Mouse (Mus musculus): ENCODE measurements at regions not wholly inside any gene's neighbourhood (a gene's known extent, or its start where the extent isn't known, plus 50 kb on each side); places are given as distances from the start of the nearest gene placed in this dataset.
A peak's percentile ranks its signal among the peaks of the same experiment; 100 is the strongest.

DNA sequence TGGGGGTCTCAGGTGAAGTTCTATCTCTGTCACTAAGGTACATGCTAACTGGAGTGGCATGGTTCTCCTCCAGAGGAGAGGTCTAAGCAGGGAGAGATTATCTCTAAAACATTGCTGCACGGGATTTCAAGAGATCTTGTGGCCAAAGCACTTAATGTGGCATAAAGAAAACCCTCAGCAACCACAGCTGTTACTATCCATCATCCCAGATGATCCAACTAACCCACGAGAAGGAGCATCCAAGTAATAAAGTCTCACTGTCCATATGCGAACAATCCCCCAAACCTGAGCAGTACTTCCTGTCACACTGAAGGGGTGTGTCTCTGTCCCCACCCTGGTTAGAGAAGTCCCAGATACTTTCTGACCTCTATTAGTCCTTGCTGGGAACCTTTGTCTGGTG, 363.9 kb downstream of the En1 start:
- no peak for DNase-seq (ENCODE audit: low read depth)
- TF ChIP-seq POLR2A (IDR thresholded peaks at IDR 0.05; ENCODE audit: borderline replicate concordance, extremely low read depth, insufficient read depth, insufficient read length, poor library complexity, severe bottlenecking) (no peak), CTCF (IDR thresholded peaks at IDR 0.05; ENCODE audit: borderline replicate concordance, extremely low read depth, insufficient read depth, insufficient read length) (no peak)

DNA sequence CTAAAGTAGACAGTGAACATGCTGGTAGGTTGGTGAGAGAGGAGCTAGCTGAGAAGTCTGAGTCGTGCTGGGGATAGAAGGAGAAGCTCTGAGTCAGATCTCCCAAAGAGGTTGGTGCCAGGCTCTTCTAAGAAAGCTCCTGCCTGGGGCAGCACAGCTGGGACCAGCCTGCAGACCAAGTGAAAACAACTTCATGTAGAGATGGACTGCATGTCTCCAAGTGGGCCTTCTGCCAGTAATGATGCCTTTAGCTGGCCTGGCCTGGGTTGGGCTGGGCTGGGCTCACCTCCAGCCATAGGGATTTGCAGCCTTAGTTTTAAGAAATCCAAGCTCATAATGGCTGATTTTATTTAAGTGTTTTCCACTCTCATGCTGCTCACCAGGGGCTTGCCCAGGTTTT, 357.7 kb downstream of the Insig2 start:
- no peak for TF ChIP-seq CTCF (IDR thresholded peaks at IDR 0.05; ENCODE audit: borderline replicate concordance, extremely low read depth, insufficient read depth, insufficient read length)
- no peak for TF ChIP-seq POLR2A (IDR thresholded peaks at IDR 0.05; ENCODE audit: borderline replicate concordance, extremely low read depth, insufficient read depth, insufficient read length, poor library complexity, severe bottlenecking)
- DNase-seq (ENCODE audit: low read depth): peak; percentile 8

DNA sequence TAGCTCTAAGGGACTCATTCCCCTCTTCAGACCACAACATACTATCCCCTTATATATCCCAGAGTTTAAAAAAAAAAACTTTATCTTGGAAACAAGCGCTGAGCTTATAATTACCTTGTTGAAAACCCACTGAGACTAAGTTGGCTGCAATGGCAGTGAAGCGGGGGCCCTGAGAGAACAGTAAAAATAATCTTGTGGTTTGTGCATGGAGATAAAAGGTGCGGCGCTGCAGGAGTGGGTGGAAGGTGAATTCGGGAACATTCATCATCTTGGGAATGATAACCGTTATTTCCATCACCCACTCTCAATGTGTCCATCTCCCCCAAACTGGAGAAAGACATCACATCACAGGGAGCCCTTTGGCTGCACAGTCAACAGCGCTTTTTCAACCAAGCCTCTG, 327.9 kb downstream of the Insig2 start:
- DNase-seq (ENCODE audit: low read depth): no peak
- TF ChIP-seq POLR2A (IDR thresholded peaks at IDR 0.05; ENCODE audit: borderline replicate concordance, extremely low read depth, insufficient read depth, insufficient read length, poor library complexity, severe bottlenecking): no peak
- no peak for TF ChIP-seq CTCF (IDR thresholded peaks at IDR 0.05; ENCODE audit: borderline replicate concordance, extremely low read depth, insufficient read depth, insufficient read length)

DNA sequence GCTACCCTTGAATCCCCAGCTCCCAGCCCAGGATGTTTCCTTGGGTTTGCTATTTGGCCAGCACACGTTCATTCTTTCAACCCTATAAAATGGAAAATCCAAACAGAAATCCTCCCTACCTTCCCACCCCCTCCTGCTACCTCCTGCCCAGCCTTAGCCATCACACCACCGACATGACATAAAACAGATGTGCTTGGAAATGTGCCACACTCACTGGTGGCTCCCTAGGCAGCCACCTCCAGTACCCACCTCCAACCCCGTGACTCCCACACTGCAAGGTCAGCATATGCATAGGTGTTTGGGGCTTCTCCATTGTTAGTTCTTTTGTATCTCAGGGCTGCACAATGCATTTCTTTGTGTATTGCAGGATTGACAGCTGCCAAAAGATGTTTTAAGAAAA, 327.2 kb downstream of the Insig2 start:
- DNase-seq (ENCODE audit: low read depth): no peak
- no peak for TF ChIP-seq CTCF (IDR thresholded peaks at IDR 0.05; ENCODE audit: borderline replicate concordance, extremely low read depth, insufficient read depth, insufficient read length)
- no peak for TF ChIP-seq POLR2A (IDR thresholded peaks at IDR 0.05; ENCODE audit: borderline replicate concordance, extremely low read depth, insufficient read depth, insufficient read length, poor library complexity, severe bottlenecking)

DNA sequence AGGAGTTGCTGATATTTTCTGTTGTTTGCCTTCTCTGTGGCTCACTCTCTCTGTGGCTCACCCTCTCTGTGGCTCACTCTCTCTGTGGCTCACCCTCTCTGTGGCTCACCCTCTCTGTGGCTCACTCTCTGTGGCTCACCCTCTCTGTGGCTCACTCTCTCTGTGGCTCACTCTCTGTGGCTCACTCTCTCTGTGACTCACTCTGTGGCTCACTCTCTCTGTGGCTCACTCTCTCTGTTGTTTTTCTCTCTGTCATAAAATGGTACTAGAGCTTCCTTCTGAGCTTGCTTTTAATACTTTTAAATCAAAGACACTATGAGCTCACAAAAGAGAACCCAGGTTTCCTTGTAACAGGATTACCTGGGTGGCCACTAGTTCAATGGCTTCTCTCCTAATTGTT, 320.3 kb downstream of the Insig2 start:
- no peak for DNase-seq (ENCODE audit: low read depth)
- TF ChIP-seq CTCF (IDR thresholded peaks at IDR 0.05; ENCODE audit: borderline replicate concordance, extremely low read depth, insufficient read depth, insufficient read length) (no peak), POLR2A (IDR thresholded peaks at IDR 0.05; ENCODE audit: borderline replicate concordance, extremely low read depth, insufficient read depth, insufficient read length, poor library complexity, severe bottlenecking) (no peak)

DNA sequence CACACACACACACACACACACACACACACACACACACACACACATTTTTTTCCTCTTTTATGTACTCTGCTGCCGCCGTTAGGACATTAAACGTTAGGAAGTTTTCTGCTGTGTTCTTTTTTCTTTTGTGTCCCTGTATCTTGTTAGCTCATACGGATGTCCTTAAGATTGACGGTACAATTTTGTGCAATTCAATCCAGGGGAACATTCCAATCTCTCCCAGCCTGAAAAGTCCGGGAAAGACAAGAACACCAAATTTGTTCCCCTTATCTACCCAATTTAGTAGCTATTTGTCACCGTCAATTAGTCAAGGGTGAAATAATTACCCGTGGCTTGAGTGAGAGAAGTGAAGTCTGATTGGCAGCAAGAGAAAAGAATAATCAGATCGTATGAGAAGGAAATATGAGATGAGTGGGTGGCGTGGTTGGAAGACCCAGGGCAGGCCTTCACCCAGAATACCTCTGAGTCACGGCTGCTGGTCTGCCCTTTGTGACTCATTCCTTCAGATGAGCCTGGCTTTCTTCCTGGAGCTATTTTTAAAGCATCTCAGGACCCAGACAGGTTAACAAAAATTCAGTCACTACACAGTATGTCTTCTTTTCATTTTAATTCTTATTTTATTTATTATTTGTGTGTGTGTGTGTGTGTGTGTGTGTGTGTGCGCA, 318.4 kb downstream of the Insig2 start:
- peak; percentile 13 for DNase-seq (ENCODE audit: low read depth)
- no peak for TF ChIP-seq CTCF (IDR thresholded peaks at IDR 0.05; ENCODE audit: borderline replicate concordance, extremely low read depth, insufficient read depth, insufficient read length)
- no peak for TF ChIP-seq POLR2A (IDR thresholded peaks at IDR 0.05; ENCODE audit: borderline replicate concordance, extremely low read depth, insufficient read depth, insufficient read length, poor library complexity, severe bottlenecking)

DNA sequence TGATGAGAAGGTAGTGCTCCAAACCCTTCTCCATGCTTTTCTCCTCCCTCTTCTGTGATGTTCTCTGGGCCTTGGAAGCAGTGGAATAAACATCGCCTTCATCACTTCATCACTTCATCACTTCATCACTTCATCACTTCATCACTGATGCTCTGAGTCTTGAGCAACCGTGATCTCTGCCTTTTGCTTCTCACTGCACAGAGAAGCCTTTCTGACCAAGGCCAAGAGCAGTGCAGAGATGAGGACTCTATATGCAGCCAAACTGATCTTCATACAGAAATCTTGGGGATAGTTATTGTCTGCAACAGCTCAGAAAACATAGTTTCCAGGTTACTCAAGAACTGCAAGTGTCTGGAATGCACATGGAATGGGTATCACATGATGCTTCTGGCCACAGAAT, 303.0 kb downstream of the Insig2 start:
- TF ChIP-seq POLR2A (IDR thresholded peaks at IDR 0.05; ENCODE audit: borderline replicate concordance, extremely low read depth, insufficient read depth, insufficient read length, poor library complexity, severe bottlenecking) (no peak), CTCF (IDR thresholded peaks at IDR 0.05; ENCODE audit: borderline replicate concordance, extremely low read depth, insufficient read depth, insufficient read length) (no peak)

DNA sequence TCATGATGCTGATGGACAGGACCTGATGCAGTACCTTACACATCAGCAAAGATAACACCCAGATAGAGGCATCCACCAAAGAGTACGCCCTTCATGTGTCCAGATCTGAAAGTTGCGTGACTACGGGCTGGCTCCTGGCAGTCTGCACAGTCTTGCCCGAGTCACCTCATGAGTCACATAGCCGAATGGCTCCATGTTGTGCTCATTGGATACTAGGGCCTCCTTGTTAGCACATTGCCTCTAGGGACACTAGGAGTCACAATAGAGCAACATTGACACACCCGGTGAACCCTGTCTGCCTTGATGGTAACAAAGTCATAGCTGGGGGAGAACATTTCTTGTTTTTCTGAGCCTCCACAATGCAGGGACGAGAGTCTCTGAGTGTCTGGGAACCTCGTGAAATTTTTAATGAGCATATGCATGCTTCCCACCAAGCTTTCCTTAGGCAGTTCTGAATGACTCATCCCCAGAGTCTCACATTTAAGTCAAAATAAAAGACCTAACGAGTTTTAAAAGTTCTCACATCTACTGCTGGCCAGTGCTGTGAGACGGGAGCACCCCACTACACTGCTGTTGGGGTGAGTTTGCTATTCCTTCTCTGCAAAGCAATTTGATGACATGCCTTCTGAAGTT, 297.5 kb downstream of the Insig2 start:
- TF ChIP-seq POLR2A (IDR thresholded peaks at IDR 0.05; ENCODE audit: borderline replicate concordance, extremely low read depth, insufficient read depth, insufficient read length, poor library complexity, severe bottlenecking): no peak
- no peak for TF ChIP-seq CTCF (IDR thresholded peaks at IDR 0.05; ENCODE audit: borderline replicate concordance, extremely low read depth, insufficient read depth, insufficient read length)
- no peak for DNase-seq (ENCODE audit: low read depth)

More for the DNA sequence above, 303.0 kb downstream of the Insig2 start:
- no peak for DNase-seq (ENCODE audit: low read depth)

DNA sequence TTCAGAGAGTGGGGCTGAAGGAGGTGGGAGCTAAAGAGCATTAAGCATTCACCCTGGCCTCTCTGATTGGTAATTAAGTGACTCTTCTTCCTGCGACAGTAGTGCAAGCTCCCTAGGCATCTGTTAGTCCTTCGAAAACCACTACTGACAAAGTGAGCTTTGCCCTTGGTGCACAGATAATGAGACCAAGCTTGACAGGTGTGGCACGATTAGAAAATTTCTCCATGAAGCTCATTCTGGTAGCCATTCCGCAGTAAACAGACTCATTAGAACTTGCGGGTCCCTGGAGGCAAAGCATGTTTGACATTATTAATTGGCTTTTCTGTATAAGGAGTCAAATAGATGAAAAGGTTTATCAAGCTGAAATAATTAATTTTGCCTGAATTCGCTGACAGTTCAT, 285.8 kb downstream of the Insig2 start:
- no peak for TF ChIP-seq POLR2A (IDR thresholded peaks at IDR 0.05; ENCODE audit: borderline replicate concordance, extremely low read depth, insufficient read depth, insufficient read length, poor library complexity, severe bottlenecking)
- TF ChIP-seq CTCF (IDR thresholded peaks at IDR 0.05; ENCODE audit: borderline replicate concordance, extremely low read depth, insufficient read depth, insufficient read length): no peak
- peak; percentile 57 for DNase-seq (ENCODE audit: low read depth)

DNA sequence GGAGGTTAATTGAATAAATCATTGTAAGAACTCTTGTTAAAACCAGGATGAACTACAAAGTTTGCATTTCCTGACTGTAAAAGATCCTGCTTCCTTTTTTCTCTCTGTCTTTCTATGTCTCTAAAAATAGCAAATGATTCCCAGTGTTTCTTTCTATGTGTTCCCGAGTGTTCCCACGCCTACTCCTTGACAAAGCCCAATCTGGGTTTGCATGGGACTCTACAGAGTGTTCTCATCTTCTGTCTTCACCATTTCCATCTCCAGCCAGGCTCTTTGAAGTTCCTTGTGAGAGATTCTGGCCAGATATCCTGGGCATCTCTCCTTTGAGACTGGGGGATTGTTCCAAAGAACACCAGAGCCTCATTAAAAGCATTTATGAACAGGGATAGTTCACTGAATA, 285.0 kb downstream of the Insig2 start:
- DNase-seq (ENCODE audit: low read depth): peak; percentile 56
- TF ChIP-seq POLR2A (IDR thresholded peaks at IDR 0.05; ENCODE audit: borderline replicate concordance, extremely low read depth, insufficient read depth, insufficient read length, poor library complexity, severe bottlenecking) (no peak), CTCF (IDR thresholded peaks at IDR 0.05; ENCODE audit: borderline replicate concordance, extremely low read depth, insufficient read depth, insufficient read length) (no peak)

DNA sequence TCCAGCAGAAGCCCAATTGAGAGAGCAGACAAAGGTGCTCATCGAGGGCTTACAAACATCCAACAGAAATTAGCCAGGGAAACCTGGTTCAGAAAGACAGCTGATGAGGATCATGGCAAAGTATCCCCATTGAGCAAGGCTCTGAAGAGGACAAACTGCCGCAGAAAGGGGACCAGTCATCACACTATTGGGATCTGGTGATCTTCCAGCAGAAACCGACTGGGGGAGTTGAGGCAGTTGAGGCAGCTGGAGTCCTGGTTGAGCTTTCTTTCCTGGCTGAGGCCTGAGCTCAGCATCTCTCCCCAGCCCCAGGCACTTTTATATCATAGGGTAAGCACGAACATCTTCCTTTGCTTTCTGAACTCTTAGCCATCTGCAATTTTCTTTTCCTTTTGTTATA, 282.7 kb downstream of the Insig2 start:
- TF ChIP-seq CTCF (IDR thresholded peaks at IDR 0.05; ENCODE audit: borderline replicate concordance, extremely low read depth, insufficient read depth, insufficient read length) (no peak), POLR2A (IDR thresholded peaks at IDR 0.05; ENCODE audit: borderline replicate concordance, extremely low read depth, insufficient read depth, insufficient read length, poor library complexity, severe bottlenecking) (no peak)
- DNase-seq (ENCODE audit: low read depth): no peak
